Comparison of ENCODE assay signal across 8 mouse cellular contexts in genomic region chr3:129213633-129214145, GRCm38 (mm10). TPM values are rescaled to one million over a fixed set of nuclear protein-coding genes. Genes with fewer than 3 reads are reported as not detected.
DNase-seq lines count a peak whose midpoint lies in the region.

No protein-coding gene starts in this region.

- intact Hi-C loops in left cerebral cortex, postnatal 4 days (cut with DNase I) = no loop called here

- peak; percentile 88 for DNase-seq in left cerebral cortex, postnatal 4 days
- no peak for DNase-seq in left cerebral cortex, adult 11 months (ENCODE audit: low spot score)
- DNase-seq in embryo, embryonic 9.5 days (ENCODE audit: extremely low spot score) = peak; percentile 96
- DNase-seq in heart, adult 9 months (ENCODE audit: low spot score in 2 of 2) = peak; percentile 53 to 61
- DNase-seq in kidney, adult 8-10 months = peak; percentile 74 to 77
- DNase-seq in lung, postnatal 10 days = peak; percentile 86
- peak; percentile 94 for DNase-seq in retina, postnatal 1 day
- no peak for DNase-seq in MN1 (ENCODE audit: low spot score)

RNA-seq across cellular contexts. Expression of gene Pitx2, which starts 14.0 kb away (rescaled TPM):
- total RNA-seq in left cerebral cortex, postnatal 4 days (2021) = not detected

Comparison
In these comparisons a context has a peak if more than half of its experiments do, and no peak if none do; other contexts are left out.
1. DNase-seq: peak in left cerebral cortex, postnatal 4 days (single experiment), embryo, embryonic 9.5 days (single experiment), heart, adult 9 months (2 of 2), kidney, adult 8-10 months (2 of 2), lung, postnatal 10 days (single experiment) and retina, postnatal 1 day (single experiment); none in left cerebral cortex, adult 11 months (single experiment) and MN1 (single experiment).